Mouse (Mus musculus) intestine, postnatal 0 days (tissue): ENCODE results near the gene Pitpnm2. TPM values are rescaled to one million over a fixed set of nuclear protein-coding genes. Genes with fewer than 3 reads are reported as not detected.

Experiments used
- ATAC-seq: fragments of 200-750 bp; cut with Nextera tagmentation; 2 replicates; pipeline ENCODE4 v1.8.0; 2017; ENCODE audit warnings: mild to moderate bottlenecking, moderate TSS enrichment, moderate library complexity
- H3K27ac ChIP-seq: fragments of 300-500 bp; sonication (generic); 2 replicates; pipeline ENCODE4 v1.5.1; 2014; ENCODE audit warnings: mild to moderate bottlenecking, low read depth, low read length, moderate library complexity
- H3K27me3 ChIP-seq: fragments of 300-500 bp; sonication (generic); replicated peaks from 2 replicates; pipeline ENCODE4 v1.6.1; 2014; ENCODE audit warnings: low read length, mixed read lengths; ENCODE audit not compliant: control insufficient read depth, insufficient read depth
- H3K36me3 ChIP-seq: fragments of 300-500 bp; sonication (generic); 2 replicates; pipeline ENCODE4 v1.6.1; 2014; ENCODE audit warnings: mild to moderate bottlenecking, moderate library complexity; ENCODE audit not compliant: control insufficient read depth, insufficient read depth
- H3K4me1 ChIP-seq: fragments of 300-500 bp; sonication (generic); replicated peaks from 2 replicates; pipeline ENCODE4 v1.6.1; 2014; ENCODE audit warnings: antibody characterized with exemption, low read length, mixed read lengths; ENCODE audit not compliant: control insufficient read depth, insufficient read depth
- H3K4me2 ChIP-seq: fragments of 300-500 bp; sonication (generic); replicated peaks from 2 replicates; pipeline ENCODE4 v1.6.1; 2014; ENCODE audit warnings: low read depth, mild to moderate bottlenecking, moderate library complexity
- H3K4me3 ChIP-seq: fragments of 300-500 bp; sonication (generic); 2 replicates; pipeline ENCODE4 v1.5.1; 2014; ENCODE audit warnings: low read depth, low read length
- H3K9ac ChIP-seq: fragments of 300-500 bp; sonication (generic); 2 replicates; pipeline ENCODE4 v1.6.1; 2014; ENCODE audit warnings: mild to moderate bottlenecking, low read depth, low read length
- H3K9me3 ChIP-seq: fragments of 300-500 bp; sonication (generic); 2 replicates; pipeline ENCODE4 v1.6.1; 2016; ENCODE audit warnings: mixed run types; ENCODE audit not compliant: control insufficient read depth
- CTCF ChIP-seq: sonication (generic); IDR thresholded peaks from 2 replicates; pipeline ENCODE4 v1.5.1; 2016; ENCODE audit warnings: low read depth, mild to moderate bottlenecking, control low read depth, antibody characterized with exemption, moderate library complexity
- WGBS: fragments of 180-500 bp; shearing (Covaris S2); extraction: QIAGEN DNeasy Blood & Tissue Kit; methylation state at CpG from one replicate; pipeline ENCODE4 v1.1.7; 2014; 5-methylcytosine and 5-hydroxymethylcytosine counted together
- polyA plus RNA-seq: library from polyadenylated mRNA; unstranded; fragments of >200 nt; fragmentation: Nextera tagmentation; extraction: Ambion mirVana; gene quantifications from 2 replicates; pipeline ENCODE4 v1.2.1, GENCODE M21; 2015

Gene Pitpnm2
- polyA plus RNA-seq, 1 experiment from 2014 or later: 1.5 TPM

DNA sequence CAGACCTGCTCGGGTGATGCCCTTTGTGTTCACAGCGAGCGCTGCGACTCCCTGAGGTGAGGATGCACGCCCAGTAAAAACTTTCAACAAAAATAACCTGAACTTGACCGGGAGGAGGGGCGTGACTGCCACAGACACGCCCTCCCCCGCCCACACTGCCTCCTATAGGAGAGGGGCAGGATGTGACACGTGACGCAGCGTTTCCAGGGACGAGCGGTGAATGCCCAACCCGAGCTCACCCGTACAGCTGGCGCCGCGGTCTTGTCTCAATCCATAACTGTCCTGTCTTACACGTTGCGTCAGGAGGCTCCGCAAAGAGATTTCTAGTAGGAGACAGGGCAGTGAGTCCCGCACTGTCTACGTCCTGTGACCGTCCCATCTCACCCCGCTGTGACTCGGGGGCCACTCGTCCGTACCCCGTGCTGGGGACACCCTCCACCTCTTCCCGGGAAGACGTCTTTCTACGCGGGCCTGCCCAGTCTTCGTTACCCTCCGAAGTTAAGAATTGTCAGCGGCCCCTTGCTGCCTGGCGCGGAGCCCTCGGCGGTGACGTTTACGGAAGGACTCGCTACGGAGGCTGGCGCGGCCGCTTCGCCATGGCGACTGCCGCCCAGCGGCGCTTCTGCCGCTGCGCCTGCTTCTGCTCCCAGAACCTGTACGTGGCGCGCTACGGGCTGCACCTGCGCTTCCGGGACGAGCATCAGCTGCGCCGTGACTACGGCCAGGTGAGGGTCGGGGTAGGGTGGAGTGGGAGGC is 137.6 kb downstream of the Pitpnm2 start, which contains the start of gene Ogfod2:
Gene Ogfod2 (plus strand): TSS at position 556 of the 756 bp plus-strand sequence.
- TF ChIP-seq CTCF: peak; percentile 75
- peak; percentile 98 for ATAC-seq
- H3K4me3 ChIP-seq: peak within 1 kb of the TSS; percentile 79
- H3K9me3 ChIP-seq: no peaks in the 10 kb centered on the region
- peak within 1 kb of the TSS; percentile 61 for H3K9ac ChIP-seq
- WGBS: under 1% methylated on average over 66 of the region's 66 CpGs
- H3K4me2 ChIP-seq: peak within 1 kb of the TSS; percentile 91
- no peaks in the 10 kb centered on the region for H3K27me3 ChIP-seq
- peak within 1 kb of the TSS; percentile 83 for H3K27ac ChIP-seq
- H3K4me1 ChIP-seq: peaks cover 6% of the 10 kb centered on the region; the same call in 1 of the 2 replicates
- peaks cover 9% of the 10 kb centered on the region; the same call in 1 of the 2 replicates for H3K36me3 ChIP-seq

DNA sequence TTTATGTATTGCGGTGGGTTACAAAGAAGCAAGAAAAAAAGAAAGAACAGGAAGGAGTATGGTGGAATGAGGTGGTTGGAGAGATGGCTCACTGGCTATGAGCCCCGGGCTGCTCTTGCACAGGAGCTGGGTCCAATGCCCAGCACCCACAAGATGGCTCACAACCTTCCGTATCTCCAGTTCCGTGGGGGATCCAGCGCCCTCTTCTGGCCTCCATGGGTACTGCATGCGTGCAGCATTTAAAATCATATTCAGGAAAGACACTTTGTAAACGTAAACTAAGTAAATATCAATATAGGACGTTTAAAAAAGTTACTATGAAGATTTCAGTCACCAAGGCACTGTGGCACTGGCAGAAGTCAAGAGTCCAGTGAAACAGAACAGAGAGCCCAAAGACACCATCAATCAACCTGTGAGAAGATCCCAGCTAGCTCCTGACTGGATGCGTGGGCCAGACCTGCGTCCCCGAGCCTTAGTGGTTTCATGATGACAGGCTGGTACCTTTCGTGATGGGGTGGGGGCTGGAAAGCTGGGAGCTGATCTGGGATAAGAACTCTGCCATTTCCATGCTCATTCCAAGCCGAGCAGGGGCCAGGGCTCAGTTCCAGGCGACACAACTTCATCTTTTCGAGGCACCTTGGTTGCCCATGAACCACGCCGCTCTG is 138.4 kb downstream of the Pitpnm2 start:
- Histone ChIP-seq H3K36me3 (peaks cover 9% of the 10 kb centered on the region; the same call in 1 of the 2 replicates), H3K9me3 (no peaks in the 10 kb centered on the region), H3K27me3 (no peaks in the 10 kb centered on the region), H3K4me2 (peak overlapping the region; percentile 91), H3K4me1 (no peaks in the 10 kb centered on the region; the same call in 1 of the 2 replicates), H3K4me3 (peak overlapping the region; percentile 79), H3K9ac (peak overlapping the region; percentile 50), H3K27ac (peak overlapping the region; percentile 83)
- TF ChIP-seq CTCF: peak; percentile 90
- WGBS: 22% methylated on average over 17 of the region's 17 CpGs
- ATAC-seq: no peak; the same call in 1 of the 2 replicates

DNA sequence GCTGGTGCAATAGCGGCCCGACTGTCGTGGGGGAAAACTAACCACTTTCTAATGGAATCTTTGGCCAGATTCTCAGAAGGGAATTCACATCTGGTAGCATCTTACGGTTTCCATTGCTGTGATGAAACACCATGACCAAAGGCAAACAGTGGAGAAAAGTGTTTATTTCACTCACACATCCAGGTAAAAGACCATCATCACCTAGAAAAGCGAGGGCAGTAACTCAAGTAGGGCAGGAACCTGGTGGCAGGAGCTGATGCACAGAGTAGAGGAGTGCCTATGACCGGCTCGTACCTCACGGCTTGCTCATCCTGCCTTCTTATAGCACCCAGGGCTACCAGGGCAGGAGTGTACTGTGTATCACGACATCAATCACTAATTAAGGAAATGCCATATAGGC is 146.0 kb downstream of the Pitpnm2 start:
- H3K4me1 ChIP-seq: no peaks in the 10 kb centered on the region
- H3K27me3 ChIP-seq: no peaks in the 10 kb centered on the region
- no peak overlapping the region for H3K4me3 ChIP-seq
- no peak overlapping the region for H3K4me2 ChIP-seq
- TF ChIP-seq CTCF: no peak
- H3K27ac ChIP-seq: no peak overlapping the region
- WGBS: 94% methylated on average over 9 of the region's 9 CpGs
- no peaks in the 10 kb centered on the region for H3K36me3 ChIP-seq
- H3K9ac ChIP-seq: no peak overlapping the region
- ATAC-seq: no peak
- H3K9me3 ChIP-seq: no peaks in the 10 kb centered on the region

- Histone ChIP-seq H3K4me2 (no peak overlapping the region), H3K36me3 (no peaks in the 10 kb centered on the region), H3K27ac (no peak overlapping the region), H3K4me3 (no peak overlapping the region), H3K27me3 (no peaks in the 10 kb centered on the region), H3K4me1 (no peaks in the 10 kb centered on the region), H3K9me3 (no peaks in the 10 kb centered on the region), H3K9ac (no peak overlapping the region)
- no peak for TF ChIP-seq CTCF
- no peak for ATAC-seq
- 89% methylated on average over 3 of the region's 3 CpGs for WGBS
Observed at GRCm38 (mm10) chr5:124103020-124103419, 146.5 kb downstream of the Pitpnm2 start.

DNA sequence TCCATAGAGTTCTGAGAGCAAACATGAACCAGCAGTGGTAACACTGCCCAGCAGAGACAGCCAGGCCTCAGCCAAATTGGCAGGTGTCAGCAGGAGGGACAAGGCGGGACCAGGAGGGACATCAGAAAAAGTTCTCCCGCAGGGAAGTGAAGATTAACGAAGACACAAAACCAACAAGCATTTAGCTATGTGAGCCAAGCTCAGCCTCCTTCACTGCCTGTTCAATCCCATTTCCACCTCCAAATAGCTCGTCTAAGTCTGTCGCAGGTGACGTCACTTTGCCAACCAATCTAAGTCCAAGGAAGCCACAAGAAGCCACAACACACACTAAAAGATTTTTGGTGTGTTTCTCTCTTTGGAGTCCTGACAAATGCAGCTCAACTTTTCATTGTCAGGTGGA is 147.2 kb downstream of the Pitpnm2 start:
- H3K36me3 ChIP-seq: no peaks in the 10 kb centered on the region
- no peak overlapping the region for H3K4me2 ChIP-seq
- 83% methylated on average over 6 of the region's 6 CpGs for WGBS
- H3K4me1 ChIP-seq: no peaks in the 10 kb centered on the region
- no peaks in the 10 kb centered on the region for H3K9me3 ChIP-seq
- H3K27me3 ChIP-seq: no peaks in the 10 kb centered on the region
- TF ChIP-seq CTCF: no peak
- no peak overlapping the region for H3K9ac ChIP-seq
- ATAC-seq: no peak
- no peak overlapping the region for H3K27ac ChIP-seq
- H3K4me3 ChIP-seq: no peak overlapping the region
